Mouse (Mus musculus): ENCODE data around the gene Thap11. TPM values are rescaled to one million over a fixed set of nuclear protein-coding genes. Genes with fewer than 3 reads are reported as not detected.

The Thap11 gene
- polyA plus RNA-seq, 1 experiment: 31.0 TPM

- TF ChIP-seq CTCF (IDR thresholded peaks at IDR 0.05; ENCODE audit: low read depth, low read length): no peak
- peak; percentile 91 for TF ChIP-seq POLR2A (IDR thresholded peaks at IDR 0.05; ENCODE audit: insufficient read depth, low read length)
- peak; percentile 61; the same call in 1 of the 2 replicates for TF ChIP-seq EP300 (IDR thresholded peaks at IDR 0.05; ENCODE audit: insufficient read depth, low read depth, low read length)
- H3K9me3 ChIP-seq (replicated peaks; ENCODE audit: control insufficient read depth, insufficient read depth, low read length, poor library complexity, severe bottlenecking): no peaks in the 10 kb centered on the region
- H3K9ac ChIP-seq (ENCODE audit: low read depth, poor library complexity, severe bottlenecking): peak within 1 kb of the TSS; percentile 86
- H3K36me3 ChIP-seq (ENCODE audit: control insufficient read depth, insufficient read depth, low read length, poor library complexity, severe bottlenecking): peaks cover 56% of the 10 kb centered on the region
- no peaks in the 10 kb centered on the region for H3K4me1 ChIP-seq (ENCODE audit: control insufficient read depth, insufficient read depth, low read length)
- H3K27me3 ChIP-seq (ENCODE audit: control insufficient read depth, insufficient read depth, low read length, poor library complexity, severe bottlenecking): no peaks in the 10 kb centered on the region
- H3K27ac ChIP-seq (ENCODE audit: insufficient read depth, low read length): peak within 1 kb of the TSS; percentile 92
- H3K4me3 ChIP-seq (ENCODE audit: low read depth, low read length): peak within 1 kb of the TSS; percentile 97
Observed at GRCm38 (mm10) chr8:105880754-105881520, 26.0 kb downstream of the Thap11 start, which contains the start of gene Edc4. TSS of gene Edc4 (plus strand) at chr8:105880881.

- H3K27me3 ChIP-seq (ENCODE audit: control insufficient read depth, insufficient read depth, low read length, poor library complexity, severe bottlenecking): no peaks in the 10 kb centered on the region
- no peak for TF ChIP-seq CTCF (IDR thresholded peaks at IDR 0.05; ENCODE audit: low read depth, low read length)
- no peak for TF ChIP-seq EP300 (IDR thresholded peaks at IDR 0.05; ENCODE audit: insufficient read depth, low read depth, low read length)
- TF ChIP-seq POLR2A (IDR thresholded peaks at IDR 0.05; ENCODE audit: insufficient read depth, low read length): no peak
- H3K4me1 ChIP-seq (ENCODE audit: control insufficient read depth, insufficient read depth, low read length): no peaks in the 10 kb centered on the region
- H3K9ac ChIP-seq (ENCODE audit: low read depth, poor library complexity, severe bottlenecking): no peak overlapping the region
- no peak overlapping the region for H3K27ac ChIP-seq (ENCODE audit: insufficient read depth, low read length)
- H3K9me3 ChIP-seq (replicated peaks; ENCODE audit: control insufficient read depth, insufficient read depth, low read length, poor library complexity, severe bottlenecking): no peaks in the 10 kb centered on the region
- H3K36me3 ChIP-seq (ENCODE audit: control insufficient read depth, insufficient read depth, low read length, poor library complexity, severe bottlenecking): peaks cover 62% of the 10 kb centered on the region
- no peak overlapping the region for H3K4me3 ChIP-seq (ENCODE audit: low read depth, low read length)
Observed at GRCm38 (mm10) chr8:105889756-105890465, 35.0 kb downstream of the Thap11 start.

- Histone ChIP-seq H3K4me3 (ENCODE audit: low read depth, low read length) (no peak overlapping the region), H3K36me3 (ENCODE audit: control insufficient read depth, insufficient read depth, low read length, poor library complexity, severe bottlenecking) (peaks cover 52% of the 10 kb centered on the region), H3K27ac (ENCODE audit: insufficient read depth, low read length) (no peak overlapping the region), H3K9ac (ENCODE audit: low read depth, poor library complexity, severe bottlenecking) (no peak overlapping the region), H3K4me1 (ENCODE audit: control insufficient read depth, insufficient read depth, low read length) (no peaks in the 10 kb centered on the region), H3K27me3 (ENCODE audit: control insufficient read depth, insufficient read depth, low read length, poor library complexity, severe bottlenecking) (no peaks in the 10 kb centered on the region), H3K9me3 (replicated peaks; ENCODE audit: control insufficient read depth, insufficient read depth, low read length, poor library complexity, severe bottlenecking) (no peaks in the 10 kb centered on the region)
- TF ChIP-seq CTCF (IDR thresholded peaks at IDR 0.05; ENCODE audit: low read depth, low read length) (no peak), POLR2A (IDR thresholded peaks at IDR 0.05; ENCODE audit: insufficient read depth, low read length) (no peak), EP300 (IDR thresholded peaks at IDR 0.05; ENCODE audit: insufficient read depth, low read depth, low read length) (no peak)
Observed at GRCm38 (mm10) chr8:105890870-105891269, 35.9 kb downstream of the Thap11 start.

- no peaks in the 10 kb centered on the region for H3K9me3 ChIP-seq (replicated peaks; ENCODE audit: control insufficient read depth, insufficient read depth, low read length, poor library complexity, severe bottlenecking)
- no peak overlapping the region for H3K9ac ChIP-seq (ENCODE audit: low read depth, poor library complexity, severe bottlenecking)
- H3K4me3 ChIP-seq (ENCODE audit: low read depth, low read length): no peak overlapping the region
- no peak overlapping the region for H3K27ac ChIP-seq (ENCODE audit: insufficient read depth, low read length)
- H3K27me3 ChIP-seq (ENCODE audit: control insufficient read depth, insufficient read depth, low read length, poor library complexity, severe bottlenecking): no peaks in the 10 kb centered on the region
- TF ChIP-seq CTCF (IDR thresholded peaks at IDR 0.05; ENCODE audit: low read depth, low read length) (peak; percentile 52), POLR2A (IDR thresholded peaks at IDR 0.05; ENCODE audit: insufficient read depth, low read length) (no peak)
- no peaks in the 10 kb centered on the region for H3K4me1 ChIP-seq (ENCODE audit: control insufficient read depth, insufficient read depth, low read length)
- H3K36me3 ChIP-seq (ENCODE audit: control insufficient read depth, insufficient read depth, low read length, poor library complexity, severe bottlenecking): peaks cover 37% of the 10 kb centered on the region
Observed at GRCm38 (mm10) chr8:105892432-105892831, 37.5 kb downstream of the Thap11 start.

GRCm38 (mm10) chr8:105893339-105893738 is 38.4 kb downstream of the Thap11 start, which contains the start of gene Nrn1l:
TSS of gene Nrn1l (plus strand) at chr8:105893567.
- TF ChIP-seq CTCF (IDR thresholded peaks at IDR 0.05; ENCODE audit: low read depth, low read length) (no peak), POLR2A (IDR thresholded peaks at IDR 0.05; ENCODE audit: insufficient read depth, low read length) (no peak), EP300 (IDR thresholded peaks at IDR 0.05; ENCODE audit: insufficient read depth, low read depth, low read length) (no peak)
- no peaks in the 10 kb centered on the region for H3K27me3 ChIP-seq (ENCODE audit: control insufficient read depth, insufficient read depth, low read length, poor library complexity, severe bottlenecking)
- no peaks in the 10 kb centered on the region for H3K4me1 ChIP-seq (ENCODE audit: control insufficient read depth, insufficient read depth, low read length)
- H3K9me3 ChIP-seq (replicated peaks; ENCODE audit: control insufficient read depth, insufficient read depth, low read length, poor library complexity, severe bottlenecking): no peaks in the 10 kb centered on the region
- 0 out of 2 replicates have a peak within 1 kb of the TSS, but pooled peaks have one; percentile 11 for H3K9ac ChIP-seq (ENCODE audit: low read depth, poor library complexity, severe bottlenecking)
- H3K27ac ChIP-seq (ENCODE audit: insufficient read depth, low read length): no peak within 1 kb of the TSS
- peaks cover 30% of the 10 kb centered on the region for H3K36me3 ChIP-seq (ENCODE audit: control insufficient read depth, insufficient read depth, low read length, poor library complexity, severe bottlenecking)
- 0 out of 2 replicates have a peak within 1 kb of the TSS, but pooled peaks have one; percentile 1 for H3K4me3 ChIP-seq (ENCODE audit: low read depth, low read length)
